Mouse (Mus musculus) yolk sac, embryonic 10.5 days (tissue): ENCODE measurements around the gene Ofd1.
A peak's percentile ranks its signal among the peaks of the same experiment; 100 is the strongest.

Experiments used
- DNase-seq: peaks from one replicate; pipeline ENCODE4 v3.0.0-alpha.2; 2017; ENCODE audit warnings: low spot score

The Ofd1 gene

DNA sequence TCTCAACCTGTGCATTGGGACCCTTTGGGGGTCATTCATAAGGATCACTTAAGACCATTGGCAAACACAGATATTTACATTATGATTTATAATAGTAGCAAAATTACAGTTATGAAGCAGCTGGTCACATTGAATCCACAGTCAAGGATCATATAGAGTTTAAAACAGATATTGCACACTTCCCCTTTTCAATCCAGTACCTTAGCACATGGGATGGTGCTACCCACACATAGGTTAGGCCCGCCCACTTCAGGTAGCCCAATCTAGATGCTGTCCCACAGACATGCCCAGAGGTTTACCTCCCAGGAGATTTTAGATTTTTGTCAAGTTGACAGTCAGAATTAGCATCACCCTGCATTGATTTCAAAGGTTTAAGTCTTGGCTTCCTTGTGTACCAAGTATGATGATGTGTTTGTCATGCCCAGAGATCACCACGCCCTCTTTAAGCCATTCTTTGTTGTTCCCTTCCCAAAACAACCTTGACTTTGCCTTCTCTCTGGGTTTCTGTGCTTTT lies 80.5 kb downstream of the Ofd1 start:
- DNase-seq: no peak

GRCm38 (mm10) chrX:166358955-166359354 lies 81.5 kb downstream of the Ofd1 start:
- no peak for DNase-seq

GRCm38 (mm10) chrX:166356276-166356675 lies 84.2 kb downstream of the Ofd1 start:
- no peak for DNase-seq

DNA sequence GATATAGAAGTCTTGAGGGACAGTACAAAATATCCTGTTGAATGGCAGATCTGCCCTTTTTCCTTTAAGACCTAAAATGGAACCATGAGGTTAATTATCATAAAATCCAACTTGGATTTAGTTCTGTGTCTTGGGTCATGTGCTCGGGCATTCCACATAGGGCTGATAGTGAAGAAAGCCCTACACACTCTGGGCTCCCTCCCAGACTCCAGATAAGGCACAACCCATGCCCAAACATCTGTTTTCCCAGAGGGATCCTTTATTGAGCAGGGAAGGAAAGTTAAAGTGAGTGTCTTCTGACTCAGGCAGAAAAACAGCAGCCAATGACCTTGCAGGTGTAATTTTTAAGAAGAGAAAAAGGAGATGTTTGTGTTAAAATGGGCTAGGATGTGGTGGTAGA lies 85.6 kb downstream of the Ofd1 start:
- no peak for DNase-seq

DNA sequence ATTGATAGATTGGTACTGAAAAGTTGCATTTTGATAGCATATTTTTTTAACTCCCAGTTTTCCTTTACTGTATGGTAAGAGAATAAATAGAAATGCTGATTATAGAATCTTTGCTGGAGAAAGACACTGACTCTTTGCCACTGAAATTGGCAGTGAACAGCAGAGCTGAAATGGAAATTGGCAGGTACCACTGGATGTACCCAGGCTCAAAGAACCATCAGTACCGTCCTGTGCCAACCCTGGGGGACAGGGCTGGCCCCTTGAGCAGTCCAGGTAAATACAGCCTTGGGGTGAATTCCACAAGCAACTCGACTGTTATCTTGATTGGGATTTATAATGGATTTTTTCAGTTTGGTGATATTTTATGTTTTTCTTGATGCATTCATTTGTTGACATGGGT lies 87.1 kb downstream of the Ofd1 start:
- DNase-seq: no peak

GRCm38 (mm10) chrX:166351790-166352189 lies 88.7 kb downstream of the Ofd1 start:
- peak; percentile 13 for DNase-seq

GRCm38 (mm10) chrX:166348634-166349033 lies 91.9 kb downstream of the Ofd1 start:
- DNase-seq: no peak

DNA sequence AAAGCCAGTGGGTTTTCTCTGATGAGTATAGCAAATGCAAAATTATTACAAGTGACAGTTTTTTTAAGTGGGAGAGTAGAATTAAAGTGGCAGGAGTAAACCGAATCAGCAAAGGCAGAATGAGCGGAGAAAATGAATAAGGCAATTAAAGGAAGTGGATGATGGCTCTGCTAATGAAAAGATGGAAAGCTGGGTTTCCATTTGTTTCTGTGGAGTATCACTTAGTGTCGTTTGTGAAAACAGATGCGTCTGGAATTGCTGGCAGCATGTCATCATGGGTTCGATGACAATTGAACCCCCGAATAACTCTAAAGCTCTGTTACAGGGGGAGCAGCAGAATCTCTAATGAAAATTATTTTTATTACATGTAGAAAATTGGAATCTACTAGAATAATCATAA lies 92.4 kb downstream of the Ofd1 start:
- DNase-seq: no peak

DNA sequence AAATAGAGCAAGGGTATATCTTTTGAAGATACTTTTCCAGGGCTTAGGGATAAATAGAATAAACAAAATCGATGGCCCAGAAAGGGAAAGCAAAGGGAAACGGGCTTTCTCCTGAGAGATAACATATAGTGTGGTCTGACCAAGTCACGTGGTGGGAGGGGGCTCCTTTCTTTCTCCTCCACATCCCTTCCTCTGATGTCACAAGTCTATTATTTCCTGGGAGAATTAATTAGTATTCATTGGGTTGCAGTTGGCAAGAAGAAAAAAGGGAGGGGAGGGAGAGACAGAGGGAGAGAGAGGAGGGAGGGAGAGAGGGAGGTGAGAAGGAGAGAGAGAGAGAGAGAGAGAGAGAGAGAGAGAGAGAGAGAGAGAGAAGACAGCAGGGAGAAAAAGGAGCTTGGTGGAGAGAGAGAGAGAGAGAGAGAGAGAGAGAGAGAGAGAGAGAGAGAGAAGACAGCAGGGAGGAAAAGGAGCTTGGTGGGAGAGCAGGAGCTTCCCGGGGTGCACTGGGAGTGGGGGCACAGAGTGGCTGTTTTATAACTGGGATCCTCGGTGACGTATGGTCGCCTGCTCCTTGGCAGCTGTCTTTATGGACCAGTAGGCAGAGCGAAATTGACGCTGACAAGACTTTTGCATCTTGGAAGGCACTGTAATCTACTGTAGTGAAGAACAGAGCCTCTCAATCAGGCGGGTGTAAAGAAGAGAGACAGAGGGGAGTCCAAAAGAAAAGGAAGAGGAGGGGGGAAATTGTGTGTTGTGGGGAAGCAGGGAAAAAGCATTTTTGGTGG lies 96.1 kb downstream of the Ofd1 start:
- DNase-seq: no peak

- DNase-seq: no peak
These were observed 98.7 kb downstream of the Ofd1 start for GRCm38 (mm10) chrX:166341795-166342194.
